Comparison of ENCODE assay signal across 19 mouse cellular contexts in genomic region chr3:138536031-138536430, GRCm38 (mm10).
"Had no signal": no experiment of that assay in that cellular context is flagged by ENCODE, and none has a peak within 500 bp of the region (broad histone marks: within the 10 kb centered on the region; RNA-seq: fewer than 3 reads in every experiment).

No protein-coding gene starts in this region.

- H3K4me3 ChIP-seq: limb, embryonic 12.5 days; limb, embryonic 15.5 days; liver, embryonic 13.5 days; neural tube, embryonic 12.5 days; neural tube, embryonic 15.5 days; stomach, embryonic 15.5 days had no signal

- H3K9me3 ChIP-seq: limb, embryonic 12.5 days; limb, embryonic 15.5 days; liver, embryonic 13.5 days; neural tube, embryonic 12.5 days; neural tube, embryonic 15.5 days; stomach, embryonic 15.5 days had no signal

- DNase-seq: left cerebral cortex, postnatal 4 days; liver, embryonic 13.5 days; lung, adult 2 months; lung, postnatal 14 days; lung, postnatal 4 days; midbrain, embryonic 14.5 days; retina, postnatal 1 day; right cerebral cortex, postnatal 25 days; spleen, adult 18-20 months; thymus, postnatal 36 days had no signal

- H3K9ac ChIP-seq: limb, embryonic 12.5 days; limb, embryonic 15.5 days; liver, embryonic 13.5 days; neural tube, embryonic 12.5 days; neural tube, embryonic 15.5 days; stomach, embryonic 15.5 days had no signal

- H3K4me2 ChIP-seq: limb, embryonic 12.5 days; limb, embryonic 15.5 days; liver, embryonic 13.5 days; midbrain, embryonic 11.5 days; neural tube, embryonic 12.5 days; neural tube, embryonic 15.5 days; stomach, embryonic 15.5 days had no signal

- H3K4me1 ChIP-seq: limb, embryonic 15.5 days; neural tube, embryonic 12.5 days had no signal

- ATAC-seq: hindbrain, postnatal 0 days; inflammation-experienced regulatory T-cells, adult 6 months had no signal

- H3K36me3 ChIP-seq: neural tube, embryonic 15.5 days; stomach, embryonic 15.5 days had no signal

- H3K27ac ChIP-seq: hindbrain, postnatal 0 days; kidney, postnatal 0 days; limb, embryonic 12.5 days; limb, embryonic 15.5 days; liver, embryonic 13.5 days; neural tube, embryonic 12.5 days; neural tube, embryonic 15.5 days; stomach, embryonic 15.5 days had no signal

- H3K27me3 ChIP-seq: limb, embryonic 12.5 days; limb, embryonic 15.5 days; liver, embryonic 13.5 days; neural tube, embryonic 12.5 days; neural tube, embryonic 15.5 days; stomach, embryonic 15.5 days had no signal
